In genomic region chr5:8312324-8312723, GRCm38 (mm10) we compare ENCODE assay signal across 19 mouse cellular contexts. TPM values are rescaled to one million over a fixed set of nuclear protein-coding genes. Genes with fewer than 3 reads are reported as not detected.
DNase-seq lines count a peak whose midpoint lies in the region; ATAC-seq and TF ChIP-seq lines count a peak whose summit lies in the region.
"Had no signal": no experiment of that assay in that cellular context is flagged by ENCODE, and none has a peak within 500 bp of the region (broad histone marks: within the 10 kb centered on the region; RNA-seq: fewer than 3 reads in every experiment).

No protein-coding gene starts in this region.

- H3K36me3 ChIP-seq in forebrain, embryonic 11.5 days (ENCODE audit: control insufficient read depth, insufficient read depth, low read length): no peaks in the 10 kb centered on the region
- H3K36me3 ChIP-seq: embryonic facial prominence, embryonic 15.5 days; heart, embryonic 12.5 days; limb, embryonic 10.5 days; stomach, embryonic 15.5 days had no signal

- peak overlapping the region; percentile 55; the same call in 1 of the 2 replicates for H3K27ac ChIP-seq in embryonic fibroblast, embryonic 13.5 days (ENCODE audit: insufficient read depth, low read length)
- no peak overlapping the region for H3K27ac ChIP-seq in forebrain, embryonic 11.5 days (ENCODE audit: low read depth, low read length)
- H3K27ac ChIP-seq: embryonic facial prominence, embryonic 15.5 days; limb, embryonic 10.5 days; stomach, embryonic 15.5 days had no signal

- H3K4me1 ChIP-seq in embryonic fibroblast, embryonic 13.5 days (ENCODE audit: control insufficient read depth, insufficient read depth, low read length): peaks cover 6% of the 10 kb centered on the region
- no peaks in the 10 kb centered on the region for H3K4me1 ChIP-seq in forebrain, embryonic 11.5 days (replicated peaks; ENCODE audit: control insufficient read depth, insufficient read depth, low read length)
- H3K4me1 ChIP-seq: embryonic facial prominence, embryonic 15.5 days; heart, embryonic 12.5 days; limb, embryonic 10.5 days; stomach, embryonic 15.5 days had no signal

- no peaks in the 10 kb centered on the region for H3K27me3 ChIP-seq in forebrain, embryonic 11.5 days (ENCODE audit: control insufficient read depth, insufficient read depth, low read length)
- H3K27me3 ChIP-seq: embryonic facial prominence, embryonic 15.5 days; heart, embryonic 12.5 days; Patski; stomach, embryonic 15.5 days had no signal

- intact Hi-C loops in left cerebral cortex, postnatal 4 days (cut with DNase I): no loop called here

- H3K4me3 ChIP-seq in embryonic fibroblast, embryonic 13.5 days (ENCODE audit: insufficient read depth, low read length): no peak overlapping the region
- no peak overlapping the region for H3K4me3 ChIP-seq in forebrain, embryonic 11.5 days (ENCODE audit: low read depth, low read length)
- H3K4me3 ChIP-seq: embryonic facial prominence, embryonic 15.5 days; heart, embryonic 12.5 days; limb, embryonic 10.5 days; stomach, embryonic 15.5 days had no signal

- TF ChIP-seq CTCF in embryonic fibroblast, embryonic 13.5 days (IDR thresholded peaks at IDR 0.05; ENCODE audit: borderline replicate concordance, insufficient read depth, low read length): no peak

- no peak for ATAC-seq in forebrain, embryonic 11.5 days (replicated peaks; ENCODE audit: low FRiP score)
- ATAC-seq: forebrain, postnatal 0 days; intestine, postnatal 0 days; Patski had no signal

- no peak overlapping the region for H3K4me2 ChIP-seq in forebrain, embryonic 11.5 days (ENCODE audit: low read depth, low read length, severe bottlenecking)
- H3K4me2 ChIP-seq: embryonic facial prominence, embryonic 15.5 days; heart, embryonic 12.5 days; stomach, embryonic 15.5 days had no signal

- 90% methylated on average over 2 of the region's 2 CpGs for WGBS in forebrain, embryonic 11.5 days

- H3K9ac ChIP-seq in forebrain, embryonic 11.5 days (ENCODE audit: low read length): no peak overlapping the region
- H3K9ac ChIP-seq: embryonic facial prominence, embryonic 15.5 days; forebrain, postnatal 0 days; heart, embryonic 12.5 days; stomach, embryonic 15.5 days had no signal

- peak; percentile 71 for DNase-seq in cerebellum, adult 9-10 months
- no peak for DNase-seq in cerebellum, postnatal 4 days (ENCODE audit: low spot score in 2 of 2)
- DNase-seq in left cerebral cortex, adult 11 months (ENCODE audit: low spot score): peak; percentile 47
- DNase-seq in left cerebral cortex, postnatal 4 days: no peak
- peak; percentile 58 for DNase-seq in Muller cell, postnatal 12 days (ENCODE audit: inconsistent ontology term)
- DNase-seq in forebrain, embryonic 11.5 days (ENCODE audit: low spot score): no peak
- DNase-seq in urinary bladder, postnatal 25 days (ENCODE audit: low spot score): no peak
- DNase-seq: cerebellum, postnatal 36 days; forebrain, postnatal 0 days; kidney, postnatal 36 days; thymus, postnatal 36 days had no signal

- no peaks in the 10 kb centered on the region for H3K9me3 ChIP-seq in forebrain, embryonic 11.5 days (ENCODE audit: control insufficient read depth, low read length)
- H3K9me3 ChIP-seq: embryonic facial prominence, embryonic 15.5 days; heart, embryonic 12.5 days; limb, embryonic 10.5 days; stomach, embryonic 15.5 days had no signal

- TF ChIP-seq POLR2A in embryonic fibroblast, embryonic 13.5 days (IDR thresholded peaks at IDR 0.05; ENCODE audit: low read depth, low read length): no peak

RNA-seq across cellular contexts. Expression of gene Adam22, which starts 55.6 kb away (rescaled TPM):
- 100 to 1,000 TPM; 140 TPM for total RNA-seq in left cerebral cortex, postnatal 4 days (2021)
- polyA plus RNA-seq in embryonic fibroblast, embryonic 13.5 days (2011; ENCODE audit: insufficient read length, low read depth, missing spikeins): 5.0 and 10.4 TPM in 2 replicates
- 15.5 and 16.3 TPM in 2 replicates for polyA plus RNA-seq in forebrain, embryonic 11.5 days (2014; fragmentation: Nextera tagmentation; extraction: Ambion mirVana)
- total RNA-seq: neutrophil, adult 5-6 weeks had no signal

Comparison
In these comparisons a context has a peak if more than half of its experiments do, and no peak if none do; other contexts are left out.
1. DNase-seq: peak in cerebellum, adult 9-10 months (single experiment), left cerebral cortex, adult 11 months (single experiment) and Muller cell, postnatal 12 days (single experiment); none in cerebellum, postnatal 4 days (0 of 2), left cerebral cortex, postnatal 4 days (single experiment), forebrain, embryonic 11.5 days (single experiment) and urinary bladder, postnatal 25 days (single experiment).